Mouse (Mus musculus) stomach, postnatal 0 days (tissue): Measurements from ENCODE around the gene Tomm40l.

Experiments
- CTCF ChIP-seq: IDR thresholded peaks from 2 replicates; pipeline ENCODE4 v1.5.1; 2016; ENCODE audit warnings: antibody characterized with exemption, low read depth, mild to moderate bottlenecking, moderate library complexity
- EP300 ChIP-seq: optimal IDR thresholded peaks from 2 replicates; pipeline ENCODE3; 2016; ENCODE audit warnings: antibody characterized with exemption

DNA sequence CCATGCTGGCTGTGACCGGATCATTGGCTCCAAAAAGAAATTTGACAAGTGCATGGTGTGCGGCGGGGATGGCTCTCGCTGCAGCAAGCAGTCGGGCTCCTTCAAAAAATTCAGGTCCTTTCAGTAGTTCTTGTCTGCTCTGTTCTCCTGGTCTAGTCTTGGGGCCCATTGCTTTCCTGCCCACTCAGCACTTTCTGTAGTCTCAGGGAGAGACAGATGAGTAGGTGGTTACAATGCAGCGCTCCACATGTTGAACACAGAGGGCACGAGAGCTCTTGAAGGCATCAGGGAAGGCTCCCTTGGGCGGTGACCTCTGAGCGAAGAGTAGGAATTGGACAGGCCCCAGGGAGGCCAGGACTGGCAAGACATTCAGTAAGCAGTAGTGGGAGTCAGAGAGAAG is 35.5 kb upstream of the Tomm40l start:
- TF ChIP-seq CTCF (no peak), EP300 (no peak)
